Mouse (Mus musculus): ENCODE measurements at regions not wholly inside any gene's neighbourhood (a gene's known extent, or its start where the extent isn't known, plus 50 kb on each side); places are given as distances from the start of the nearest gene placed in this dataset.

DNA sequence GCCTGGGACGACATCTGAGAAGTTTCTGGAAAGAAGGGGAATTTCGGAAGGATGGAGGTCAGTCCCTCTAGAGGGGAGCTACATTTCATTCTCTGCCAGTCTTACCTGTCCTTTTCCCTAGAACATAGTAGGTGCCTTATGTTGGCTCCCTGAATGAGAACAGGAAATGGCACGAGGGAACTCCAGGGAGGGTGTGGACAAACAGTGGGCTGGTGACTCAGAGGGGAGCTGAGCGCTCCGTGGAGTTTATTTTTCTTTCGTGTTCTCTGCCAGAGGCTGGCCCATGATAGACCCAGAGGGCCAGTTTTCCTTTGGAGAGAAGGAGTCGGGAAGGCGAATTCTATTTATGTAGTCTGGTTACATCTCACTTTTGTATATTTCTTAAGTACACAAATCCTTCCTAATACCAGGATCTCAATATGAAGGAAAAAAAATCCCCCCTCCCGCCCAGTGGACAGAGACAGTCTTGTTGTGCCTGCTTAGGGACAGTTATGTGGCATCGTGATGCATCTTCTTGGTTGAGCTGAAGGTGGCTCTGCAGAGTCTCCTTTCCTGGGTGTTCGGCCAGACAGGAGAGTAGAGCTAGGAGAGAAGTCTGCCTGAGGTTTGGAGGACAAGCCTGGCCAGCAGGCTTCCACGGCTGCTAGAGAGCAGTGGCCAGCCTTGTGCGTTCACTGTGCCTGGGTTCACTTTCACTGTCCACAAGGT is 84.3 kb upstream of the Rbpj start:
- no peak for DNase-seq (ENCODE audit: low read depth)

DNA sequence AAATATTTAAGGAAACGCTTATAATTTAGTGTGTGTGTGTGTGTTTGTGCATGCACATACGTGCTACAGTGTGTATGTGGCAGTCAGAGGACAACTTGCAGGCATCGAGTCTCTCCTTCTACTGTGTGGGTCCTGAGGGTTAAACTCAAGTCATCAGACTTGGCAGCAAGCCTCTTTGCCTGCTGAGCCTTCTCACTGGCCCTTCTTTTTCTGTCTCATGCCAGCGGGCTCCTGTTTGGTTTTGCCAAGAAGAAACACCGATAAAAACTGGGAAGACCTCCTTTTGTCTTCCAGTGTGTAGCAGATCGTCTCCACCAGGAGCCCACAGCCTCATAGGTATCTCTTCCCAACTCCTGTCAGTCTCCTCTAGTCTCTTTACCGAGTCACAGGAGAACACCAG is 81.9 kb upstream of the Rbpj start:
- DNase-seq (ENCODE audit: low read depth) = no peak

DNA sequence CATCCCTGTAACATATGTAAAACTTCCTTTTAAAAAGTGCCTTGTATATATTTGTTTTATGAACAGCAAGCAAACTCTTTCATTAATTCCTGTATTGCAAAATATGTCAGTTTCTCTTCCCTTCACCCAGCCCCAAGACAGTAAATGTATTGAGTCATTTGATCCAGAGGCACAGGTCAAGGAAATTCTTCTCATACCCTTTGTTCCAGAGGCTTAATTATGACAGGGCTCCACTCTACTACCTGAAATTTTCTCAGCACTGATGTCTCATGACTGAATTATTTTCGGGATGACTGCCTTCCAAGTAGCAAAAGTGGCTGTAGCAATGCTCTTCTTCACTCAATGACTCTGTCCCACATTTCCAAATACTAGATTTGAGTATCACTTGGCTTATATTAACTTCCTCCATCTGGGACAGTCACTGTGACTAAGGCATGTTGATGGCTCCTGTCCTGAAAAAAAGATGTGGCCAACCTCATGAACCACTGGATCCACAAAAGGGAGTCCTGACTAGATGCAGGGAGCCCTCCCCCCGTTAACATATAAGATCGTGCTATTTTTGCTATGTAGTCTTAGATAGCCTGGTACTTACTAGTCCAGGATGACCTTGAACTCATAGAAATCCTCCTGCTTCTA is 80.3 kb upstream of the Rbpj start:
- no peak for DNase-seq (ENCODE audit: low read depth)

DNA sequence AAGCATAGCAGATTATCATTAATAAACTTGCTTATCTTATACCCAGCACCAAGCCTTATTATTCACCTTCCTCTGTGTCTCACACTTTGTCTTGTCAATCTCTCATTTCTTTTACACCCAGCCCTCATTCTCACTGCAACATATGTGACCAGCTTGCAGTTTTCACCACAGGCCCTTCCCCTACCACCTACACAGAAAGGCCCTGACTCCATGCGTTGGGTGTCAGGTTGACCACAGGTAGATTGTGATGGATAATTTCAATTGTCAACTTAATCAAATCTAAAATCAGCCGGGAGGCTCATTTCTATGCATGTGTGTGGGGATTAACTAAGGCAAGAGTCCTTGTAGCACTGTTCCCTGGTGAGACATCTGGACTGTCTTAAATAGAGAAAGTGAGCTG is 72.4 kb upstream of the Rbpj start:
- peak; percentile 68 for DNase-seq (ENCODE audit: low read depth)

DNA sequence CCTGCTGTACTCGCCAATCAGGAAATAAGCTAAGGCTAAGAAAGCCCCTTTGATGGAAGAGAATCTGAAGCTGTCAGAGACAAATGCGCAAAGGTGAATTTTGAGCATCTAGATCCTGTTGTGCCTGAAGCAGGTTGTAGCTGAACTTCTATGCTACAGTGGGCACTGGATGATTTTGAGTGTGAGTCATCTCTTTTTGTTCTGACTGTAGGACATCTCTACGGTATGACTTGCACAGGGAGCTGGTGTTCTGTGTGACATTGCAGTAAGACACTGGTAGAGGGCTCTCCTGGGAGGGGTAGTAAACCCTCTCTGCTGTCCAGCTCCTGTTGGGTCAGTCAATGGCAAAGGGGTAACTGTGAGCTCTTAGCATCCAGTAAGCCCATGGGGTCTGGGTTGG is 71.4 kb upstream of the Rbpj start:
- DNase-seq (ENCODE audit: low read depth) = peak; percentile 46

DNA sequence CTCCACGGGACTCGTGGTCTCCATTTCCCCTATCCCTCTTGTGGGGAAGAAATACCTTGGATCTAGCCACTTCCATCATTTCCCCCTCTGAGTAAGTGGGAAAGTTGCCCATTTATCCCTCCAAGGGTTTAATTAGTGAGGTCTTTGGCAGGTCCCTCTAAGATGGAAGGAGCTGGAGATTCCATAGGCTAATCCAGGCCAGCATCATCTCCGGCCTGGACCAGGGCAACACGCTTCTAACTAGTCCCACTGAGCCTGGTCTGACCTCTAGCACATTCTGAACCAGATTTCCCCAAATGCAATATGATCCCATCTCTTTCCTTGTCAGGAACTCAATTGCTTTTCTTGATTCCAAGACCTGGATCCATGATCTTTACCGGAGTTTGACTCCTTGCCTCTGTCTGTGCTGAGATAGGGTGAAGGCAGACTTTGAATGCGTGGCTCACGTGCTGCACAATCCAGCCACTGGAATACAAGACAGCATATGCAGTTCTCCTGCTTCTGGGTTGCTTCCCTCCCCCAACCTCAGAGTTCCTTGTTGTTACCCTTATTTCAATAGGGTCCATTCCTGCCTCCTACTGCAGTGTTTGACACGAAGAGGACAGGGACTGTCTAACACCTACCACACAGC is 67.4 kb upstream of the Rbpj start:
- DNase-seq (ENCODE audit: low read depth) = no peak

DNA sequence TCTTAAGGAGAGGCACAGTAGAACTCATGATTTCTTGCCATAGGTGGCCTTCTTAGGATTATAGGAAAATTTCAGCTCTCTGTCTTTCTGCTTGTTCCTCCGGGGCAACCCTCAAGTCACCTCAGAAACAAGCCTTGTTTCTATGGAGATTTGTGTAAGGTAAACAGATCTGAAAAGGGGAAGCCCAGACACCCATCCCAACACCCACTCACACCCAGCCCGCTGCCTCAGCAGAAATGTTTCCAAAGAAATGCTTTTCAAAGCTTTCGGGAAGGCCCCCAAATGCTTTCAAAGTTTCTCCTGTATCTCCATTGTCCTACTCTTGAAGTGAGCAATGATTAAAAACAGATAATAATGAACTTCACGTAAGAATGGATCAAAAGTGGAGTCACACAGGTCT is 64.9 kb upstream of the Rbpj start:
- DNase-seq (ENCODE audit: low read depth) = peak; percentile 83

DNA sequence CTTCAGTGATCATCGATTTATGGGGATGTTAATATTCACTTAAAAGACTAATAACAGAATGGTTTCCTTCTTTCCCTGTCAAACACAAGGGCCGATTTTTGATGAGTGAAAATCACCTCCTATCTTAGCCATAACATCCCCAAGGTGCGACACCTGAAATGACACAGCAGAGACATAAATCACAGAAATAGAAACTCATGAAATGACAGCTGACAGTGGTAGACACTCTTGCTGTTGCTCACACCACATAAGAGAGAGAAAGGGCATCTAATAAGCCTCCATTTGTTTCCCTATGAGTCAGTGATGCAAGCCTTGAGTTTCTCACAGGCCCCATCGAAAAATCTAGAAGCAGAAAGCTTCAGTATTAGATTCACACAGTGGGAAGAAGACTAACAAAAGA is 63.9 kb upstream of the Rbpj start:
- peak; percentile 72 for DNase-seq (ENCODE audit: low read depth)

DNA sequence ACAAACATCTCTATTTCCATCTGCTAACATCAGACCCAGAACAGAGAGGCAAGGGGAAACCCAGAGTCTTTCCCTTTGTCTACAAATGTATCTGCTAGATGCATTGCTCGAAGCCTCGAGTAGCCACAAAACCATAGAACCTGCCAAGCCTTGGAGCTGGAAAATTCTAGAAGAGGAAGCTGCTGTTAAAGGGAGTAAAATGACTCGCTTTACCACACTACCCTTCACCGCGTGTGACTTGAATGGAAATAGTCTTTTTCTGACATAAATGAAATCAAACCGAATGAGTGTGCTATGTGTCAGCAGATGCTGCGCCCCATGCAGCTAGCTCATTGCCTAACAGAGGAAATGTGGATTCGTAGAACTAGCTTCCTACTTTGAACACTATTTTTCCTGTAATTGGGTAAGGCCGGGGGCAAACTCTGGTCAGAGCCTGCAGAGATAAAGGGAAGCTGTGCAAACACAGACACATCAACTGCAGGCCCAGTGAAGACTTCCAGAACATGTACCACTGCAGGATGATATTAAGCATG is 63.3 kb upstream of the Rbpj start:
- DNase-seq (ENCODE audit: low read depth) = peak; percentile 86

DNA sequence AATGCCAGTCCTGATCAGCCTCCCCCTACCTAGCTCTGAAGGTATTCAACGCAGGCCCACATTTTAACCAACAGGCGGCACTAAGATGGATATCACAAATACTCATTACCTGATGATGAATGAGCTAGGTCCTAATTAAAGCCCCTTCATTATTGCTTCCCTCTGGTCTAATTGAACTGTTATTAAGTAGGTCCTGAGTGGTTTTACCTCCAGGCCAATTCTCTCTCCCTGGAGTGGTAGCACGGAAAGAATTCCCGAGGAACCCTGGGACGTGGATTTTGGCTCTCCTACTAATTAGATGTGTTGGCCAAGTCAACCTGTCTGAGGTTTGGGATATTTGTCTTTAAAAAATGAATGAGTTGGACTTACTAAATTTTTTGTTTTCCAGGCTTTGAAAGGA is 60.0 kb upstream of the Rbpj start:
- no peak for DNase-seq (ENCODE audit: low read depth)

DNA sequence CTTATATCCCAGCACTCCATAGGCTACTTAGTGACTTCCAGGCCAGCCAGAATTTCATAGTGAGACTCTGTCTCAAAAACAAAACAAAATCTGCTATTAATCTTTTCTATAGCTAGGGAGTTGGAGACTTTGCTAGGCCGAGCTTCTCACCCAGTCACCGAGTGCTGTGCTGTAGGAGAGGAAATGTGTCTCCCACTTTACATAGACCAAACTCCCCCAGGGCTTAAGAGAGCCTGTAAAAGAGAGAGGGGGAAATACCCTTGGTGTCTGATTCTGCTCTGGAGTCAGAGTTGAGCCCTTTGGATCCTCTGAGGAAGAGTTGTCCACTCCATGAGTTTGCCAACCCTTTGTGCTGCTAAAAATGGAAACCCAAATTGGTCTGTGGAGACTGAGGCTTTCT is 58.3 kb upstream of the Rbpj start:
- no peak for DNase-seq (ENCODE audit: low read depth)

DNA sequence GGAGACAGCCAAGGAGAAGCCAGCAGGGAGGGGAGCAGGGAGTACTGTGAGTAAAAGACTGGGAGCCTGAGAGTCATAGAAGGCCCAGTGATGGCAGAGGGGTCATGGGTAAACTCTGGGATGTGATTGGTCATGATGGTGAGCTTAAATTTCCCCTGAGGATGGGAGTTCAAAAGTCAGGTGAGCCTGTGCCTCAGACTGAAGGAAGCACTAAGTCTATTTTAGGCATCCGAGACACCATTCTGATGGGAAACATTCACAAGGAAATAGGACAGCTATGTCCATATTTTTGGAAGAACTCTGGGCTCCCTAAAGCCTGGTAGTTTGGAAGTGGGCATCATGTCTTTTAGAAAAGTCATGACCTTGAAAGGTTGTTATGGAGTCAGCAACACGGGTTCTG is 57.7 kb upstream of the Rbpj start:
- no peak for DNase-seq (ENCODE audit: low read depth)

DNA sequence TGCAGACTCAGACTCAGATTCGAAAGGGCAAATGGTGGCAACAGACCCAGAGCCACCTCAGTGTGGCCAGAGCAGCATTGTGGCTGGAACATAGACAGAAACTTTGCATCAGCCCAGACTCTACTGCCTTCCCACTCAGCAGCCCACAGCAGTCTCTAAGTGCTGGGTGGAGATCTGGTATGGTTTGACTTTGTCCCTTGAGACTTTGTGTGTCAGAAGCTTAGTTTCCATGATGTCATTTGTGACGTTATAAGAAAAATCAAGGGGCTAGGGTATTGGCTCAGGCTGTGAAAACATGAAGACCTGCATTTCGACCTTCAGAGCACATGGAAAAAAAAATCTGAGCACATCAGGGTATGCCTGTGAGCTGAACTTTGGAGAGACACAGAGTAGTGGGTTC is 56.2 kb upstream of the Rbpj start:
- DNase-seq (ENCODE audit: low read depth) = peak; percentile 51

DNA sequence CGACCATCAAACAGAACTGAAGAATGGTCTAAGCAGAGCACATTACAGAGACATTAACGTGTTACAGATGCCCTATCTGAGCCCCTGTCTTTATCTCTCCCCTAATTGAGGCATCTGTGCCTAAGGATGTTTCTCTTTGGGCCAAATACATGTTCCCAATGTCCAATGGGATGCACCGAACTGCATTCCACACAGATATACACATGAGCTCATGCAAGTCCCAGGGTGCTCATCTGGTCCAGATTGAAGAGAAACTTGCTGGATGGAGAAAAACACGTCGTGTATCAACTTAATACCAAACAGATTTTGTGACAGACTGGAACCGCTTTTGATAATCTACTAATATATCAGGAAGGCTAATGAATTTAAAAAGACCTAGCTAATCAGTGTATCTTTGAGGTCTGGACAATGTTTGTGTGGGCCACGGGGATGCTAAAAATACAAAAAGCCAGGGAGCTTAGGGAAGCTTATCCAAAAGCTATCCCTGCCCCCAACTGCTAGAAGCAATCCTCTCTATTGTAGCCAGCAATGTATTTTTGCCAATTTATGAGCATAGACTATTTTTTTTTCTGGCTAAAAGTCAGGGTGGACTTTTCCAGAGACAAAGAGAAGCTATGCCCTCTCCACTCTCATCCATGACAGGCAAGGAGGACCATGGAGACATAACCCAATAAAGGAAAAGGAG is 53.4 kb upstream of the Rbpj start:
- DNase-seq (ENCODE audit: low read depth) = no peak

DNA sequence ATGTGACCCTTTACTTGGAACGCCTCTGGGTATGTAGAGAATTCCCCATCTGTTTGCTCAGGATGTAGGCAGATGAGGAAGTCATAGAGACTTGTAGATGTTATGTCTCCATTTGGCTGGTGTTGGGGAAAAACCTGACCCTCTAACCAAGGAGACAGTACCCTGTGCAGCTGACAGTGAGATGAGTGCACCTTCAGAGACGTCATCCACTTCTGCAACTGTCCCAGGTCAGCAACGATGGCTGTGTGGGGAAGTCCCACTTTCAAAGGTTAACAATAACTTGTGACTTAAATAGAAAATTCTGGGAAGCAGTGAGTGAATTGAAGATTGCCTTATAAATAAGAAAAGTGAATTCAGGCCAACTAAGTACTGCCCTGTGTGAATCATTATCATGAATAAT is 52.3 kb upstream of the Rbpj start:
- peak; percentile 24 for DNase-seq (ENCODE audit: low read depth)

DNA sequence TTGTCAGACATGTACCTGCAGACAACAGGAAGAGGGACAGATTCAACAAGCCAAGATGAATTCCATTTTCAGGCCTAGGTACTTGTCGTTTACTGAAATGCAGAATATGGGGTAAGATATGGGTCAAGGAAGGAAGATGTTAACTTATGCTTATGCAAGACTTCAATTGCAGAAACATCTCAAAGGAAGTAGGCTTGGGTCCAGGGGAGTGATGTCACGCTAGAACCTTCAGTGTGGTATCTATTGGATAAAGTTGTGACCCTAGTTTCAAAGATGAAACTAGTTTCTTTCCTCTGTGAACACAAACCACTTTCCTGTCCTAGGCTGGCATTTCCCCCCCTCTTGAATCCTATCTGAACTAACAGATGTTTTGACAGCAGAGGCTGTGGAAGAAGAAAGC is 50.5 kb upstream of the Rbpj start:
- DNase-seq (ENCODE audit: low read depth) = no peak
